ENCODE assay signal across 29 mouse cellular contexts in the genomic region with DNA sequence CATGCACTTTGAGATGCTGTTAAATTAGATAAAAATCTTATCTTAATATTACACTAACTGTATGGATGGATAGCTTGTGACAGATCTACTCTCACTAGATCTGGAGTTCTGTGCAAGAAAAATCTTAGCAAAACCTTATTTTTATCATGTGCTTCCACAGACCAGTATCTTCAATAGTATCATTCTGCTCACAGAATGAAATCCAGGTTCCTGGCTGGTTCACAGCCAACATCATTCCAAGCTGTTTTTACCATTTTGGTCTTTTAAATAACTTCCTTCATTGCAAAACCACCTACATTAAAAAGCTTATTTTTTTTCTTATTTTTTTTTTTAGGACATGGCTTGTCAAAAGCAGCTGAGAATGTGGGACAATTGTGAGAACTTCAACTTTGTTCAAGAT.
DNase-seq lines count a peak whose midpoint lies in the region; ATAC-seq and TF ChIP-seq lines count a peak whose summit lies in the region.
"Had no signal": no experiment of that assay in that cellular context is flagged by ENCODE, and none has a peak within 500 bp of the region (broad histone marks: within the 10 kb centered on the region; RNA-seq: fewer than 3 reads in every experiment).

No protein-coding gene starts in this region.

- no peak for TF ChIP-seq CTCF in gastrocnemius, adult 2 months (IDR thresholded peaks at IDR 0.05)

- H3K4me1 ChIP-seq in kidney, embryonic 15.5 days: no peaks in the 10 kb centered on the region
- H3K4me1 ChIP-seq: embryonic facial prominence, embryonic 15.5 days; hindbrain, embryonic 12.5 days; intestine, embryonic 15.5 days; liver, embryonic 12.5 days; midbrain, embryonic 10.5 days; midbrain, embryonic 15.5 days; neural tube, embryonic 15.5 days; stomach, embryonic 15.5 days had no signal

- no peaks in the 10 kb centered on the region for H3K27me3 ChIP-seq in kidney, embryonic 15.5 days
- H3K27me3 ChIP-seq: embryonic facial prominence, embryonic 15.5 days; hindbrain, embryonic 12.5 days; intestine, embryonic 15.5 days; liver, embryonic 12.5 days; midbrain, embryonic 15.5 days; neural tube, embryonic 15.5 days; stomach, embryonic 15.5 days had no signal

- H3K36me3 ChIP-seq in kidney, embryonic 15.5 days: no peaks in the 10 kb centered on the region
- H3K36me3 ChIP-seq: embryonic facial prominence, embryonic 15.5 days; hindbrain, embryonic 12.5 days; intestine, embryonic 15.5 days; liver, embryonic 12.5 days; midbrain, embryonic 10.5 days; midbrain, embryonic 15.5 days; neural tube, embryonic 15.5 days; stomach, embryonic 15.5 days had no signal

- peak overlapping the region; percentile 28; the same call in 1 of the 2 replicates for H3K27ac ChIP-seq in gastrocnemius, adult 2 months
- H3K27ac ChIP-seq in kidney, embryonic 15.5 days: no peak overlapping the region
- H3K27ac ChIP-seq: embryonic facial prominence, embryonic 15.5 days; hindbrain, embryonic 12.5 days; hindbrain, postnatal 0 days; intestine, embryonic 15.5 days; kidney, postnatal 0 days; liver, embryonic 12.5 days; midbrain, embryonic 10.5 days; midbrain, embryonic 15.5 days; neural tube, embryonic 15.5 days; stomach, embryonic 15.5 days had no signal

- H3K4me2 ChIP-seq in kidney, embryonic 15.5 days: no peak overlapping the region
- H3K4me2 ChIP-seq: embryonic facial prominence, embryonic 15.5 days; heart, embryonic 11.5 days; hindbrain, embryonic 12.5 days; intestine, embryonic 15.5 days; liver, embryonic 12.5 days; midbrain, embryonic 15.5 days; neural tube, embryonic 15.5 days; stomach, embryonic 15.5 days had no signal

- no peaks in the 10 kb centered on the region for H3K9me3 ChIP-seq in kidney, embryonic 15.5 days (replicated peaks)
- H3K9me3 ChIP-seq: embryonic facial prominence, embryonic 15.5 days; hindbrain, embryonic 12.5 days; intestine, embryonic 15.5 days; liver, embryonic 12.5 days; midbrain, embryonic 10.5 days; midbrain, embryonic 15.5 days; neural tube, embryonic 15.5 days; stomach, embryonic 15.5 days had no signal

- intact Hi-C loops in gastrocnemius, adult 2 months (cut with DNase I): no loop called here
- intact Hi-C loops in left cerebral cortex, postnatal 25 days (cut with DNase I): no loop called here

- no peak overlapping the region for H3K9ac ChIP-seq in kidney, embryonic 15.5 days
- H3K9ac ChIP-seq: embryonic facial prominence, embryonic 15.5 days; hindbrain, embryonic 12.5 days; intestine, embryonic 15.5 days; liver, embryonic 12.5 days; liver, postnatal 0 days; midbrain, embryonic 15.5 days; neural tube, embryonic 15.5 days; stomach, embryonic 15.5 days had no signal

- no peak for ATAC-seq in kidney, embryonic 15.5 days (replicated peaks; ENCODE audit: low FRiP score)
- ATAC-seq: forebrain, embryonic 14.5 days; hindbrain, postnatal 0 days; intestine, embryonic 15.5 days; liver, embryonic 12.5 days; liver, postnatal 0 days; midbrain, embryonic 15.5 days had no signal

- H3K4me3 ChIP-seq in gastrocnemius, adult 2 months: no peak overlapping the region
- H3K4me3 ChIP-seq in kidney, embryonic 15.5 days (replicated peaks): no peak overlapping the region
- H3K4me3 ChIP-seq: embryonic facial prominence, embryonic 15.5 days; hindbrain, embryonic 12.5 days; intestine, embryonic 15.5 days; liver, embryonic 12.5 days; midbrain, embryonic 10.5 days; midbrain, embryonic 15.5 days; neural tube, embryonic 15.5 days; stomach, embryonic 15.5 days had no signal

- peak; percentile 31 for DNase-seq in gastrocnemius, adult 2 months
- no peak for DNase-seq in gastrocnemius, postnatal 4 days (ENCODE audit: low spot score in 2 of 2)
- peak; percentile 4 to 72 for DNase-seq in left cerebral cortex, postnatal 25 days (ENCODE audit: low spot score in 2 of 2)
- no peak for DNase-seq in left cerebral cortex, adult 8-10 months (ENCODE audit: low spot score in 2 of 2)
- DNase-seq in right cerebral cortex, postnatal 10 days (ENCODE audit: low spot score in 2 of 2): peak; percentile 27 to 37
- no peak for DNase-seq in right cerebral cortex, postnatal 4 days
- DNase-seq: adrenal gland, postnatal 25 days; B cell, adult 2 months; cerebellum, adult 18-20 months; cerebellum, postnatal 10 days; heart, postnatal 36 days; kidney, adult 2 months; kidney, postnatal 4 days; liver, postnatal 0 days; retina, postnatal 1 day; thymus, postnatal 14 days had no signal

Comparison
In these comparisons a context has a peak if more than half of its experiments do, and no peak if none do; other contexts are left out.
1. DNase-seq: peak in gastrocnemius, adult 2 months (single experiment), left cerebral cortex, postnatal 25 days (2 of 2) and right cerebral cortex, postnatal 10 days (2 of 2); none in gastrocnemius, postnatal 4 days (0 of 2), left cerebral cortex, adult 8-10 months (0 of 2) and right cerebral cortex, postnatal 4 days (single experiment).